ENCODE assay signal across 8 mouse cellular contexts in the genomic region with DNA sequence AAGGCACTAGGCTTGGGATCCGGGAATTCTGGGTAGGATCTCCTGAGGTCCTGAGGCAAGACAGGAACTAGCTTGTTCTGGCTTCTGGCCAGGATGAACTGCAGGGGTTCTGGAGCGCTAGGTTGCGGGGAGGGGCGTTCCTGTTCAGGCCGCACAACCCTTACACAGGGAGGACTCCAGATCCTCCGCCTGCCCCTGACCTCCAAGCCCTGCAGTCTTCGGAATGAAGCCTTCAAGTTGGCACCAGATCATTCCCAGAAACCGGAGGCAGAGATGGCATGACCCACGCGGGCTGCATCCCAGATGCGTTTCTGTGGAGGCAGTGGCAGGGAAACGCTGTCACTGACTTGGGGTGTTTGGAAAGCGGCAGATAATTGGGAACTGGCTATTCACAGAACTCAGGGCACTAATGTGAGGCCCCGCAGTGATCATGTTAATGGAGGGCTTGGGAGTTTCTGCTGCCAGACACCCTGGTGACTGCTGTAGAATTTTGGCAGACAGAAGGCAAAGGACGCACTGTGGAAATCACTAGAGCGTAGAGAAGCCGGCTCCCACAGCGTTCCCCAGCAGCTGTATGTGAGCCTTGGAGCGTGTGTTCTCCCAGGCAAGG.
DNase-seq lines count a peak whose midpoint lies in the region; ATAC-seq and TF ChIP-seq lines count a peak whose summit lies in the region.

No protein-coding gene starts in this region.

- no peaks in the 10 kb centered on the region for H3K9me3 ChIP-seq in heart, embryonic 14.5 days (ENCODE audit: control insufficient read depth, low read length)
- no peaks in the 10 kb centered on the region for H3K9me3 ChIP-seq in embryonic facial prominence, embryonic 14.5 days (ENCODE audit: control insufficient read depth, low read length)
- no peaks in the 10 kb centered on the region for H3K9me3 ChIP-seq in intestine, postnatal 0 days (ENCODE audit: control insufficient read depth)
- no peaks in the 10 kb centered on the region for H3K9me3 ChIP-seq in midbrain, postnatal 0 days (ENCODE audit: low read length)

- no peak for DNase-seq in heart, postnatal 25 days (ENCODE audit: low spot score)
- peak; percentile 88 for DNase-seq in ZHBTc4 (ENCODE audit: low read depth, low spot score)
- peak; percentile 66 for DNase-seq in embryonic facial prominence, embryonic 14.5 days (ENCODE audit: low spot score)
- peak; percentile 68 for DNase-seq in midbrain, postnatal 0 days (ENCODE audit: low spot score)
- no peak for DNase-seq in ovary, postnatal 14 days (ENCODE audit: low spot score)
- no peak for DNase-seq in layer of hippocampus, adult 11-12 months (ENCODE audit: low spot score)

- H3K27ac ChIP-seq in heart, embryonic 14.5 days (replicated peaks in 1 of 2; ENCODE audit: control insufficient read depth in 1 of 2, insufficient read depth in 1 of 2, low read depth in 2 of 2, low read length in 2 of 2) = no peak overlapping the region
- no peak overlapping the region for H3K27ac ChIP-seq in embryonic facial prominence, embryonic 14.5 days (replicated peaks; ENCODE audit: low read depth, low read length)
- H3K27ac ChIP-seq in intestine, postnatal 0 days (ENCODE audit: low read depth, low read length) = no peak overlapping the region
- H3K27ac ChIP-seq in midbrain, postnatal 0 days (ENCODE audit: low read depth, low read length) = no peak overlapping the region

- WGBS in heart, embryonic 14.5 days = 12% methylated on average over 18 of the region's 19 CpGs
- 6% methylated on average over 17 of the region's 19 CpGs for WGBS in embryonic facial prominence, embryonic 14.5 days
- 16% methylated on average over 19 of the region's 19 CpGs for WGBS in intestine, postnatal 0 days
- 4% methylated on average over 19 of the region's 19 CpGs for WGBS in midbrain, postnatal 0 days

- H3K4me3 ChIP-seq in heart, embryonic 14.5 days (ENCODE audit: control insufficient read depth in 1 of 2, insufficient read depth in 1 of 2, low read depth in 1 of 2, low read length in 2 of 2) = peak overlapping the region; percentile 10 to 27; a peak in 3 of 4 replicates
- peak overlapping the region; percentile 22 for H3K4me3 ChIP-seq in embryonic facial prominence, embryonic 14.5 days (ENCODE audit: low read depth, low read length)
- H3K4me3 ChIP-seq in intestine, postnatal 0 days (ENCODE audit: low read depth, low read length) = no peak overlapping the region
- peak overlapping the region; percentile 19; the same call in 1 of the 2 replicates for H3K4me3 ChIP-seq in midbrain, postnatal 0 days (ENCODE audit: low read depth, low read length)

- H3K36me3 ChIP-seq in heart, embryonic 14.5 days (ENCODE audit: control insufficient read depth, insufficient read depth, low read length) = no peaks in the 10 kb centered on the region
- H3K36me3 ChIP-seq in embryonic facial prominence, embryonic 14.5 days (ENCODE audit: control insufficient read depth, insufficient read depth, low read length) = no peaks in the 10 kb centered on the region
- no peaks in the 10 kb centered on the region for H3K36me3 ChIP-seq in intestine, postnatal 0 days (ENCODE audit: control insufficient read depth, insufficient read depth)
- H3K36me3 ChIP-seq in midbrain, postnatal 0 days (ENCODE audit: insufficient read depth, low read length) = no peaks in the 10 kb centered on the region

- peak overlapping the region; percentile 67 for H3K4me2 ChIP-seq in heart, embryonic 14.5 days (ENCODE audit: low read length)
- H3K4me2 ChIP-seq in embryonic facial prominence, embryonic 14.5 days (ENCODE audit: low read depth, low read length) = peak overlapping the region; percentile 57
- peak overlapping the region; percentile 51 for H3K4me2 ChIP-seq in intestine, postnatal 0 days (replicated peaks; ENCODE audit: low read depth)
- peak overlapping the region; percentile 49 for H3K4me2 ChIP-seq in midbrain, postnatal 0 days (ENCODE audit: low read depth, low read length, poor library complexity, severe bottlenecking)

- H3K4me1 ChIP-seq in heart, embryonic 14.5 days (ENCODE audit: control insufficient read depth in 2 of 2, insufficient read depth in 2 of 2, low read length in 2 of 2) = peaks cover 9 to 12% of the 10 kb centered on the region in 2 experiments; a peak in 3 of 4 replicates
- peaks cover 8% of the 10 kb centered on the region; the same call in 1 of the 2 replicates for H3K4me1 ChIP-seq in embryonic facial prominence, embryonic 14.5 days (ENCODE audit: control insufficient read depth, insufficient read depth, low read length)
- H3K4me1 ChIP-seq in intestine, postnatal 0 days (replicated peaks; ENCODE audit: control insufficient read depth, insufficient read depth, low read length) = no peaks in the 10 kb centered on the region
- H3K4me1 ChIP-seq in midbrain, postnatal 0 days (ENCODE audit: insufficient read depth, low read length) = peaks cover 13% of the 10 kb centered on the region; the same call in 1 of the 2 replicates

- 0 out of 2 replicates have a peak overlapping the region, but pooled peaks have one; percentile 34 for H3K9ac ChIP-seq in heart, embryonic 14.5 days (ENCODE audit: low read length)
- peak overlapping the region; percentile 34; the same call in 1 of the 2 replicates for H3K9ac ChIP-seq in embryonic facial prominence, embryonic 14.5 days (ENCODE audit: low read depth, low read length)
- no peak overlapping the region for H3K9ac ChIP-seq in intestine, postnatal 0 days (ENCODE audit: low read depth, low read length)
- H3K9ac ChIP-seq in midbrain, postnatal 0 days (replicated peaks; ENCODE audit: low read length, poor library complexity, severe bottlenecking) = 0 out of 2 replicates have a peak overlapping the region, but pooled peaks have one; percentile 24

- intact Hi-C loops in heart, postnatal 25 days (cut with DNase I) = no loop called here

- H3K27me3 ChIP-seq in heart, embryonic 14.5 days (ENCODE audit: control insufficient read depth, insufficient read depth, low read length) = no peaks in the 10 kb centered on the region
- H3K27me3 ChIP-seq in embryonic facial prominence, embryonic 14.5 days (replicated peaks; ENCODE audit: control insufficient read depth, insufficient read depth, low read length) = no peaks in the 10 kb centered on the region
- 0 out of 2 replicates have a peak, but pooled peaks cover 3% of the 10 kb centered on the region for H3K27me3 ChIP-seq in intestine, postnatal 0 days (replicated peaks; ENCODE audit: control insufficient read depth, insufficient read depth, low read length)
- no peaks in the 10 kb centered on the region for H3K27me3 ChIP-seq in midbrain, postnatal 0 days (ENCODE audit: insufficient read depth, low read length)

- TF ChIP-seq CTCF in intestine, postnatal 0 days (IDR thresholded peaks at IDR 0.05; ENCODE audit: low read depth) = no peak
- TF ChIP-seq CTCF in midbrain, postnatal 0 days (IDR thresholded peaks at IDR 0.05) = no peak

- no peak for ATAC-seq in heart, embryonic 14.5 days (ENCODE audit: insufficient number of reproducible peaks, insufficient read depth, low FRiP score, low read depth)
- ATAC-seq in embryonic facial prominence, embryonic 14.5 days (ENCODE audit: low read depth) = peak; percentile 66
- ATAC-seq in intestine, postnatal 0 days = no peak
- peak; percentile 55; the same call in 1 of the 2 replicates for ATAC-seq in midbrain, postnatal 0 days (ENCODE audit: low FRiP score)

Comparison
In these comparisons a context has a peak if more than half of its experiments do, and no peak if none do; other contexts are left out.
1. ATAC-seq: peak in embryonic facial prominence, embryonic 14.5 days (single experiment) and midbrain, postnatal 0 days (single experiment); none in heart, embryonic 14.5 days (single experiment) and intestine, postnatal 0 days (single experiment).
2. DNase-seq: peak in ZHBTc4 (single experiment), embryonic facial prominence, embryonic 14.5 days (single experiment) and midbrain, postnatal 0 days (single experiment); none in heart, postnatal 25 days (single experiment), ovary, postnatal 14 days (single experiment) and layer of hippocampus, adult 11-12 months (single experiment).
3. Peak in every context shown above with its lines, with median percentiles within 50 percentile points of each other: H3K4me2 ChIP-seq.